Mouse (Mus musculus) heart, embryonic 16.5 days (tissue): ENCODE results near the gene Gm28729. TPM values are rescaled to one million over a fixed set of nuclear protein-coding genes. Genes with fewer than 3 reads are reported as not detected.
"Not testable (repeated sequence)": the region's sequence is repeated elsewhere in the genome, so short reads cannot be mapped to it uniquely, and the experiment has no call there.

Source experiments
- ATAC-seq: fragments of 200-750 bp; cut with Nextera tagmentation; replicated peaks from 2 replicates; pipeline ENCODE4 v1.8.0; 2017; ENCODE audit warnings: moderate number of reproducible peaks; ENCODE audit not compliant: insufficient read depth, low FRiP score; ENCODE audit errors: extremely low read depth
- H3K27ac ChIP-seq: fragments of 300-500 bp; sonication (generic); 2 replicates; pipeline ENCODE4 v1.5.1; 2014; ENCODE audit warnings: mild to moderate bottlenecking, low read length, control low read depth, moderate library complexity
- H3K27me3 ChIP-seq: fragments of 300-500 bp; sonication (generic); 2 replicates; pipeline ENCODE4 v1.6.1; 2014; ENCODE audit warnings: low read length, mixed read lengths; ENCODE audit not compliant: control insufficient read depth, insufficient read depth
- H3K36me3 ChIP-seq: fragments of 300-500 bp; sonication (generic); 2 replicates; pipeline ENCODE4 v1.6.1; 2014; ENCODE audit not compliant: control insufficient read depth, insufficient read depth
- H3K4me1 ChIP-seq: fragments of 300-500 bp; sonication (generic); 2 replicates; pipeline ENCODE4 v1.6.1; 2014; ENCODE audit warnings: low read length, mixed read lengths; ENCODE audit not compliant: control insufficient read depth, insufficient read depth
- H3K4me2 ChIP-seq: fragments of 300-500 bp; sonication (generic); 2 replicates; pipeline ENCODE4 v1.6.1; 2014; ENCODE audit warnings: low read depth, mild to moderate bottlenecking, control low read depth, low read length
- H3K4me3 ChIP-seq: fragments of 300-500 bp; sonication (generic); 2 replicates; pipeline ENCODE4 v1.5.1; 2014; ENCODE audit warnings: mild to moderate bottlenecking, control low read depth, low read length
- H3K9ac ChIP-seq: fragments of 300-500 bp; sonication (generic); 2 replicates; pipeline ENCODE4 v1.6.1; 2014; ENCODE audit warnings: low read length, control low read depth
- H3K9me3 ChIP-seq: fragments of 300-500 bp; sonication (generic); replicated peaks from 2 replicates; pipeline ENCODE4 v1.6.1; 2016; ENCODE audit warnings: low read length; ENCODE audit not compliant: control insufficient read depth
- WGBS: fragments of 180-500 bp; shearing (Covaris S2); extraction: QIAGEN DNeasy Blood & Tissue Kit; methylation state at CpG from one replicate; pipeline ENCODE4 v1.1.7; 2014; 5-methylcytosine and 5-hydroxymethylcytosine counted together
- polyA plus RNA-seq: library from polyadenylated mRNA; unstranded; fragments of >200 nt; fragmentation: Nextera tagmentation; extraction: Ambion mirVana; gene quantifications from 2 replicates; pipeline ENCODE4 v1.2.1, GENCODE M21; 2015

Gm28729 gene
- polyA plus RNA-seq, 1 experiment from 2014 or later = not detected

DNA sequence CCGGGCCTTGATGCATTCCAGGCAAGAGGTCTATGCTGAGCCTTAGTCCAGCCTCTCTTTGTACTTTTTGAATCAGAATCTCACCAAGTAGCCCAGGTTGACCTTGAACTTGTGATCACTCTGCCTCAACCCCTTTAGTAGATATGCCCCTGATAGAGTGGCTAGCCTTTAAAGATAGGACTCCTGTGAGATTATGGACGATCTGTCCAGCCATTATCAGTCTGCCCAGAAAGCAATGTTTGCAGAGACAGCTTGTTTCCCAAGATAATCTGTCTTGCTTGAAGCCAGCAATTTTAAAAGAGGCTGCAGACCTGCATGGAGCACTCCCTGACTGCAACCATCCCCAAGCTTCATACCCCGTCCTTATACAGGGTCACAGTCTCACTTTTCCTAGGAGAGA is 42.0 kb downstream of the Gm28729 start:
- WGBS = 45% methylated on average over 3 of the region's 3 CpGs
- no peaks in the 10 kb centered on the region for H3K27me3 ChIP-seq
- ATAC-seq = no peak
- no peaks in the 10 kb centered on the region for H3K9me3 ChIP-seq
- no peak overlapping the region for H3K4me3 ChIP-seq
- no peaks in the 10 kb centered on the region for H3K4me1 ChIP-seq
- H3K36me3 ChIP-seq = no peaks in the 10 kb centered on the region
- no peak overlapping the region for H3K9ac ChIP-seq
- H3K27ac ChIP-seq = no peak overlapping the region
- H3K4me2 ChIP-seq = no peak overlapping the region

GRCm38 (mm10) chr9:96478071-96478888 is 46.8 kb downstream of the Gm28729 start, which contains the start of gene Rnf7:
Rnf7 (minus strand) TSS chr9:96478675.
- H3K4me2 ChIP-seq = peak within 1 kb of the TSS; percentile 96
- no peaks in the 10 kb centered on the region for H3K27me3 ChIP-seq
- peaks cover 7% of the 10 kb centered on the region for H3K4me1 ChIP-seq
- H3K4me3 ChIP-seq = peak within 1 kb of the TSS; percentile 89
- peak; percentile 98 for ATAC-seq
- H3K27ac ChIP-seq = peak within 1 kb of the TSS; percentile 87
- H3K36me3 ChIP-seq = peaks cover 8% of the 10 kb centered on the region; the same call in 1 of the 2 replicates
- 1% methylated on average over 74 of the region's 74 CpGs for WGBS
- H3K9ac ChIP-seq = peak within 1 kb of the TSS; percentile 94
- no peaks in the 10 kb centered on the region for H3K9me3 ChIP-seq

GRCm38 (mm10) chr9:96472356-96472755 is 52.7 kb downstream of the Gm28729 start:
- Histone ChIP-seq H3K36me3 (peaks cover 20% of the 10 kb centered on the region), H3K9ac (no peak overlapping the region), H3K9me3 (no peaks in the 10 kb centered on the region), H3K4me3 (no peak overlapping the region), H3K4me2 (no peak overlapping the region), H3K27me3 (no peaks in the 10 kb centered on the region), H3K4me1 (peaks cover 4% of the 10 kb centered on the region), H3K27ac (no peak overlapping the region)
- 93% methylated on average over 3 of the region's 3 CpGs for WGBS
- no peak for ATAC-seq

GRCm38 (mm10) chr9:96471681-96472080 is 53.4 kb downstream of the Gm28729 start:
- not testable (repeated sequence) for H3K4me1 ChIP-seq, H3K4me3 ChIP-seq, H3K27ac ChIP-seq, H3K9me3 ChIP-seq, ATAC-seq, H3K27me3 ChIP-seq, H3K9ac ChIP-seq, H3K4me2 ChIP-seq
- WGBS = 87% methylated on average over 4 of the region's 4 CpGs
- peaks cover 23% of the 10 kb centered on the region for H3K36me3 ChIP-seq

- Histone ChIP-seq H3K9ac (no peak overlapping the region), H3K36me3 (peaks cover 25% of the 10 kb centered on the region), H3K27ac (no peak overlapping the region), H3K4me1 (no peaks in the 10 kb centered on the region), H3K9me3 (no peaks in the 10 kb centered on the region), H3K4me2 (no peak overlapping the region), H3K4me3 (no peak overlapping the region), H3K27me3 (no peaks in the 10 kb centered on the region)
- ATAC-seq = no peak
- WGBS = 96% methylated on average over 8 of the region's 8 CpGs
These were observed 54.6 kb downstream of the Gm28729 start for GRCm38 (mm10) chr9:96470266-96470974.

DNA sequence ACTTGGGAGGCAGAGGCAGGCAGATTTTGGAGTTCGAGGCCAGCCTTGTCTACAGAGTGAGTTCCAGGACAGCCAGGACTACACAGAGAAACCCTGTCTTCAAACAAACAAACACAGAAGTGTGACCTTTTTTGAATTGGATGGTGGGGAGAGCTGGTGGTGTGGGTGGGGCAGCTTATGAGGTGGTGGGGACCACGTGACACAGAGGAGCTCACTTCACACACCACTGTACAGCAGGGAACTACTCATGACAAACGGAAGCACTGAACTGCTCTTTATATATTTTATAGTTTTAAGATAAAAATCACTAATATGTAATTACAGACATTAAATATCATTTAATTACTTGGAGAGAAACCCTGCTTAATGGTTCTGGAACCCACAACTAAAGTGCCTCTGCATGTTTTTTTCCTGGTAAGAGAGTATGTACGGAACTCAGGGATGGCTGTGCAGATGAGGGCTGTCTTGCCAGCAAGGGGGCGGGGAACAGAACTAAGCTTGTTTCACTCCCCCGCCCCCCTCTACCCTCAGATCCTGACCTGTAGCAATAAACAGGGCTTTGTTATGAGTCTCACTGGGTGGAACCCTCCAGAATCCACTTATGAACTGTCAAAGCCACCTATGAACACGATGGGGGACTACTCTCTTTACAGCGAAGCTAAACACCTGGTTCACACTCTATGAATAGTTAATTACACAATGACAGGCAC is 55.4 kb downstream of the Gm28729 start:
- no peak overlapping the region for H3K4me2 ChIP-seq
- no peaks in the 10 kb centered on the region for H3K4me1 ChIP-seq
- no peak for ATAC-seq
- H3K4me3 ChIP-seq = no peak overlapping the region
- WGBS = 63% methylated on average over 8 of the region's 8 CpGs
- H3K9me3 ChIP-seq = no peaks in the 10 kb centered on the region
- H3K9ac ChIP-seq = no peak overlapping the region
- no peaks in the 10 kb centered on the region for H3K27me3 ChIP-seq
- H3K27ac ChIP-seq = no peak overlapping the region
- H3K36me3 ChIP-seq = peaks cover 21% of the 10 kb centered on the region

GRCm38 (mm10) chr9:96463708-96464107 is 61.4 kb downstream of the Gm28729 start:
- no peak overlapping the region for H3K4me2 ChIP-seq
- ATAC-seq = no peak
- no peak overlapping the region for H3K4me3 ChIP-seq
- no peaks in the 10 kb centered on the region for H3K27me3 ChIP-seq
- peaks cover 33% of the 10 kb centered on the region for H3K36me3 ChIP-seq
- H3K9ac ChIP-seq = no peak overlapping the region
- peaks cover 9% of the 10 kb centered on the region for H3K9me3 ChIP-seq
- H3K27ac ChIP-seq = no peak overlapping the region
- 72% methylated on average over 10 of the region's 10 CpGs for WGBS
- H3K4me1 ChIP-seq = no peaks in the 10 kb centered on the region

GRCm38 (mm10) chr9:96461607-96462006 is 63.5 kb downstream of the Gm28729 start:
- Histone ChIP-seq H3K4me3 (no peak overlapping the region), H3K9me3 (peaks cover 9% of the 10 kb centered on the region), H3K4me2 (no peak overlapping the region), H3K4me1 (no peaks in the 10 kb centered on the region), H3K27me3 (no peaks in the 10 kb centered on the region), H3K9ac (no peak overlapping the region), H3K27ac (no peak overlapping the region), H3K36me3 (peaks cover 28% of the 10 kb centered on the region)
- 25% methylated on average over 1 of the region's 1 CpGs for WGBS
- ATAC-seq = no peak
